Mouse (Mus musculus) ovary, postnatal 10 days (tissue): ENCODE data around the gene Crot.
"Not testable (repeated sequence)": the region's sequence is repeated elsewhere in the genome, so short reads cannot be mapped to it uniquely, and the experiment has no call there.

Source experiments
- DNase-seq: peaks from one replicate; pipeline ENCODE4 v3.0.0; 2022; ENCODE audit warnings: low spot score

The Crot gene

GRCm38 (mm10) chr5:8996686-8997512 lies at the start of gene Crot:
Crot (minus strand) TSS chr5:8997324.
- peak; percentile 91 for DNase-seq

- DNase-seq: no peak
Observed at GRCm38 (mm10) chr5:9045904-9046303, 48.8 kb upstream of the Crot start.

GRCm38 (mm10) chr5:9044821-9045220 lies 47.7 kb upstream of the Crot start:
- DNase-seq: no peak

GRCm38 (mm10) chr5:9043582-9044267 lies 46.6 kb upstream of the Crot start:
- no peak for DNase-seq

GRCm38 (mm10) chr5:9042721-9043416 lies 45.7 kb upstream of the Crot start:
- DNase-seq: no peak

- no peak for DNase-seq
Observed at GRCm38 (mm10) chr5:9040665-9041215, 43.6 kb upstream of the Crot start.

GRCm38 (mm10) chr5:9039978-9040377 lies 42.9 kb upstream of the Crot start:
- DNase-seq: no peak

- no peak for DNase-seq
Observed at GRCm38 (mm10) chr5:9037292-9037691, 40.2 kb upstream of the Crot start.

- DNase-seq: no peak
Observed at GRCm38 (mm10) chr5:9035457-9035856, 38.3 kb upstream of the Crot start.

GRCm38 (mm10) chr5:9034535-9034934 lies 37.4 kb upstream of the Crot start:
- DNase-seq: no peak

- DNase-seq: no peak
Observed at GRCm38 (mm10) chr5:9033843-9034242, 36.7 kb upstream of the Crot start.

GRCm38 (mm10) chr5:9032641-9033040 lies 35.5 kb upstream of the Crot start:
- no peak for DNase-seq

GRCm38 (mm10) chr5:9032101-9032590 lies 35.0 kb upstream of the Crot start:
- no peak for DNase-seq

- DNase-seq: no peak
Observed at GRCm38 (mm10) chr5:9028266-9028841, 31.2 kb upstream of the Crot start.

GRCm38 (mm10) chr5:9015352-9015751 lies 18.2 kb upstream of the Crot start:
- no peak for DNase-seq

- no peak for DNase-seq
Observed at GRCm38 (mm10) chr5:9014774-9015173, 17.6 kb upstream of the Crot start.

GRCm38 (mm10) chr5:9011374-9011773 lies 14.2 kb upstream of the Crot start:
- DNase-seq: no peak

- DNase-seq: no peak
Observed at GRCm38 (mm10) chr5:9010166-9010565, 13.0 kb upstream of the Crot start.

- DNase-seq: not testable (repeated sequence)
Observed at GRCm38 (mm10) chr5:9006585-9006984, 9.5 kb upstream of the Crot start.

GRCm38 (mm10) chr5:9000006-9000405 lies 2.9 kb upstream of the Crot start:
- DNase-seq: not testable (repeated sequence)

GRCm38 (mm10) chr5:8999108-8999507 lies 2.0 kb upstream of the Crot start:
- DNase-seq: no peak

GRCm38 (mm10) chr5:8997513-8997895 lies 380 bp upstream of the Crot start:
- DNase-seq: no peak
